Mouse (Mus musculus) MEL (cell line): ENCODE data around the gene Zbtb7a. TPM values are rescaled to one million over a fixed set of nuclear protein-coding genes. Genes with fewer than 3 reads are reported as not detected.

Experiments used
- DNase-seq: peaks from one replicate; pipeline ENCODE4 v3.0.0; 2011; ENCODE audit warnings: low read depth, low spot score
- H3K27ac ChIP-seq: 2 replicates; pipeline ENCODE4 v1.5.1; 2012; ENCODE audit warnings: low read depth, mild to moderate bottlenecking, control low read depth, low read length, moderate library complexity; ENCODE audit not compliant: control insufficient read depth
- H3K27me3 ChIP-seq, 2 experiments: fragments of 150-350 bp in 1 of 2; sonication (generic) in 1 of 2; 2 replicates each; pipeline ENCODE4 v1.6.1; 2012; ENCODE audit warnings: low read length in 2 of 2, mild to moderate bottlenecking in 2 of 2, improper control_type of control experiment in 1 of 2, moderate library complexity in 1 of 2; ENCODE audit not compliant: insufficient read depth in 2 of 2, control insufficient read depth in 1 of 2
- H3K36me3 ChIP-seq, 2 experiments: 2 replicates each; pipeline ENCODE4 v1.6.1; 2012 to 2014; ENCODE audit warnings: low read length in 2 of 2, improper control_type of control experiment in 1 of 2, inconsistent platforms in 1 of 2, mild to moderate bottlenecking in 1 of 2; ENCODE audit not compliant: insufficient read depth in 2 of 2, control insufficient read depth in 1 of 2
- H3K4me1 ChIP-seq, 2 experiments: fragments of 150-350 bp in 1 of 2; sonication (generic) in 1 of 2; 2 replicates each; pipeline ENCODE4 v1.6.1; 2012; ENCODE audit warnings: low read length in 2 of 2, improper control_type of control experiment in 1 of 2, mild to moderate bottlenecking in 1 of 2; ENCODE audit not compliant: insufficient read depth in 2 of 2, control insufficient read depth in 1 of 2
- H3K4me3 ChIP-seq, 2 experiments: fragments of 150-350 bp in 1 of 2; sonication (generic) in 1 of 2; 2 replicates each; pipeline ENCODE4 v1.5.1; 2012; ENCODE audit warnings: low read depth in 2 of 2, low read length in 2 of 2, mild to moderate bottlenecking in 2 of 2, moderate library complexity in 2 of 2, control low read depth in 1 of 2, improper control_type of control experiment in 1 of 2; ENCODE audit not compliant: control insufficient read depth in 1 of 2, insufficient read depth in 1 of 2
- H3K79me2 ChIP-seq: 2 replicates; pipeline ENCODE4 v1.6.1; 2012; ENCODE audit warnings: mild to moderate bottlenecking, low read length, moderate library complexity; ENCODE audit not compliant: control insufficient read depth, poor library complexity, insufficient read depth
- H3K9ac ChIP-seq: 2 replicates; pipeline ENCODE4 v1.6.1; 2012; ENCODE audit warnings: low read depth, mild to moderate bottlenecking, control low read depth, low read length, moderate library complexity; ENCODE audit not compliant: control insufficient read depth, poor library complexity, severe bottlenecking
- H3K9me3 ChIP-seq: fragments of 150-350 bp; sonication (generic); replicated peaks from 2 replicates; pipeline ENCODE4 v1.6.1; 2012; ENCODE audit warnings: mild to moderate bottlenecking, low read length, improper control_type of control experiment, moderate library complexity; ENCODE audit not compliant: insufficient read depth
- CTCF ChIP-seq, 3 experiments: IDR thresholded peaks in 2 of 3; conservative IDR thresholded peaks in 1 of 3; 2 replicates each; pipeline ENCODE4 v1.5.1; 2011 to 2012; ENCODE audit warnings: low read length in 3 of 3, low read depth in 2 of 3, mild to moderate bottlenecking in 2 of 3, improper control_type of control experiment in 1 of 3, inconsistent platforms in 1 of 3, mixed read lengths in 1 of 3, moderate library complexity in 1 of 3; ENCODE audit not compliant: control insufficient read depth in 1 of 3, insufficient read depth in 1 of 3, poor library complexity in 1 of 3, severe bottlenecking in 1 of 3
- ETS1 ChIP-seq: IDR thresholded peaks from 2 replicates; pipeline ENCODE4 v1.6.1; 2012; ENCODE audit warnings: low read depth, mild to moderate bottlenecking, inconsistent platforms, low read length, improper control_type of control experiment, moderate library complexity
- GABPA ChIP-seq: IDR thresholded peaks from 2 replicates; pipeline ENCODE4 v1.6.1; 2012; ENCODE audit warnings: low read depth, mild to moderate bottlenecking, inconsistent platforms, low read length, improper control_type of control experiment, moderate library complexity
- HCFC1 ChIP-seq: IDR thresholded peaks from 2 replicates; pipeline ENCODE4 v1.6.1; 2012; ENCODE audit warnings: low read depth, mild to moderate bottlenecking, inconsistent platforms, low read length, improper control_type of control experiment, moderate library complexity
- KAT2A ChIP-seq: conservative IDR thresholded peaks from 2 replicates; pipeline ENCODE4 v1.6.1; 2012; ENCODE audit warnings: low read depth, low read length, improper control_type of control experiment, inconsistent platforms
- MAFK ChIP-seq: IDR thresholded peaks from 2 replicates; pipeline ENCODE4 v1.6.1; 2011; ENCODE audit warnings: low read depth, mild to moderate bottlenecking, low read length, improper control_type of control experiment, borderline replicate concordance
- MAX ChIP-seq: IDR thresholded peaks from 2 replicates; pipeline ENCODE4 v1.6.1; 2011; ENCODE audit warnings: low read length, improper control_type of control experiment
- MAZ ChIP-seq: IDR thresholded peaks from 2 replicates; pipeline ENCODE4 v1.6.1; 2012; ENCODE audit warnings: low read depth, mild to moderate bottlenecking, inconsistent platforms, low read length, improper control_type of control experiment
- MXI1 ChIP-seq: IDR thresholded peaks from 2 replicates; pipeline ENCODE4 v1.6.1; 2011; ENCODE audit warnings: mild to moderate bottlenecking, low read depth, low read length, improper control_type of control experiment
- MYC ChIP-seq: IDR thresholded peaks from 2 replicates; pipeline ENCODE4 v1.6.1; 2011; ENCODE audit warnings: low read depth, mild to moderate bottlenecking, low read length, improper control_type of control experiment, moderate library complexity
- POLR2A ChIP-seq, 2 experiments: IDR thresholded peaks; 2 replicates each; pipeline ENCODE4 v1.6.1; 2011 to 2012; ENCODE audit warnings: low read length in 2 of 2, mild to moderate bottlenecking in 2 of 2, control low read depth in 1 of 2, improper control_type of control experiment in 1 of 2, low read depth in 1 of 2, moderate library complexity in 1 of 2; ENCODE audit not compliant: control insufficient read depth in 1 of 2, insufficient read depth in 1 of 2, poor library complexity in 1 of 2
- POLR2AphosphoS2 ChIP-seq: IDR thresholded peaks from 2 replicates; pipeline ENCODE4 v1.6.1; 2011; ENCODE audit warnings: low read length, improper control_type of control experiment
- POLR2AphosphoS5 ChIP-seq: IDR thresholded peaks from 2 replicates; pipeline ENCODE4 v1.6.1; 2012; ENCODE audit warnings: low read depth, borderline replicate concordance, mild to moderate bottlenecking, inconsistent platforms, low read length, moderate library complexity, mixed read lengths
- SIN3A ChIP-seq: IDR thresholded peaks from 2 replicates; pipeline ENCODE4 v1.6.1; 2012; ENCODE audit warnings: low read length, improper control_type of control experiment, inconsistent platforms
- TAL1 ChIP-seq: IDR thresholded peaks from 2 replicates; pipeline ENCODE4 v1.6.1; 2012; ENCODE audit warnings: mild to moderate bottlenecking, inconsistent platforms, low read length, moderate library complexity, mixed read lengths
- UBTF ChIP-seq: IDR thresholded peaks from 2 replicates; pipeline ENCODE4 v1.6.1; 2012; ENCODE audit warnings: low read depth, mild to moderate bottlenecking, inconsistent platforms, low read length, improper control_type of control experiment, moderate library complexity, borderline replicate concordance; ENCODE audit not compliant: insufficient read depth
- USF2 ChIP-seq, 2 experiments: IDR thresholded peaks; 2 replicates each; pipeline ENCODE4 v1.6.1; 2011 to 2012; ENCODE audit warnings: improper control_type of control experiment in 2 of 2, low read length in 2 of 2, borderline replicate concordance in 1 of 2, inconsistent platforms in 1 of 2, low read depth in 1 of 2, mild to moderate bottlenecking in 1 of 2; ENCODE audit not compliant: insufficient read depth in 1 of 2
- ZKSCAN1 ChIP-seq: IDR thresholded peaks from 2 replicates; pipeline ENCODE4 v1.6.1; 2012; ENCODE audit warnings: low read depth, mild to moderate bottlenecking, inconsistent platforms, low read length, improper control_type of control experiment, moderate library complexity
- ZMIZ1 ChIP-seq: IDR thresholded peaks from 2 replicates; pipeline ENCODE4 v1.6.1; 2012; ENCODE audit warnings: low read depth, mild to moderate bottlenecking, inconsistent platforms, low read length, improper control_type of control experiment, moderate library complexity
- polyA plus RNA-seq, 2 experiments: library from polyadenylated mRNA; stranded (reverse) in 1 of 2; unstranded in 1 of 2; fragments of >175 nt in 1 of 2; fragments of >200 nt in 1 of 2; gene quantifications; 2 replicates each; pipeline versions ENCODE4 v1.2.1 to v1.2.4; 2012; ENCODE audit warnings: low replicate concordance in 2 of 2, low read depth in 1 of 2; ENCODE audit not compliant: insufficient read length in 2 of 2, insufficient read depth in 1 of 2, missing spikeins in 1 of 2
- total RNA-seq: library from RNA; depleted of rRNA; stranded (reverse); fragments of 300-350 nt; gene quantifications from 2 replicates; pipeline ENCODE4 v1.2.3, GENCODE M21; 2012

The Zbtb7a gene
- total and polyA plus RNA-seq, 3 experiments = 25.3 to 45.4 (median 40.6) TPM

GRCm38 (mm10) chr10:81178927-81179326, 43.9 kb downstream of the Zbtb7a start:
- Histone ChIP-seq H3K9me3 (no peaks in the 10 kb centered on the region), H3K9ac (peak overlapping the region; percentile 94), H3K4me1 (peaks cover 0 to 24% of the 10 kb centered on the region in 2 experiments; a peak in 3 of 4 replicates), H3K36me3 (peaks cover 6 to 12% of the 10 kb centered on the region in 2 experiments), H3K4me3 (peak overlapping the region in 1 of 2 experiments; percentile 80; a peak in 3 of 4 replicates), H3K27ac (peak overlapping the region; percentile 84), H3K27me3 (no peaks in the 10 kb centered on the region), H3K79me2 (peaks cover 42% of the 10 kb centered on the region)
- TF ChIP-seq HCFC1 (no peak), ZKSCAN1 (no peak), USF2 (IDR thresholded peaks at IDR 0.05; ENCODE audit: borderline replicate concordance in 1 of 2, insufficient read depth in 1 of 2, low read depth in 1 of 2, low read length in 2 of 2) (no peak)
- DNase-seq = peak; percentile 17

- peaks cover 0 to 20% of the 10 kb centered on the region in 2 experiments; a peak in 3 of 4 replicates for H3K4me1 ChIP-seq
- peak; percentile 39 for DNase-seq
- H3K27ac ChIP-seq = peak overlapping the region; percentile 84
- H3K9me3 ChIP-seq = no peaks in the 10 kb centered on the region
- peaks cover 44% of the 10 kb centered on the region for H3K79me2 ChIP-seq
- no peaks in the 10 kb centered on the region for H3K27me3 ChIP-seq
- peaks cover 6 to 10% of the 10 kb centered on the region in 2 experiments for H3K36me3 ChIP-seq
- peak overlapping the region in 1 of 2 experiments; percentile 80; a peak in 2 of 4 replicates for H3K4me3 ChIP-seq
- peak overlapping the region; percentile 94 for H3K9ac ChIP-seq
- TF ChIP-seq POLR2A (IDR thresholded peaks at IDR 0.05; ENCODE audit: control insufficient read depth in 1 of 2, insufficient read depth in 1 of 2, low read depth in 1 of 2, low read length in 2 of 2, poor library complexity in 1 of 2) (peak in 1 of 2 experiments; percentile 26; a peak in 2 of 4 replicates), POLR2AphosphoS5 (0 out of 2 replicates have a peak, but pooled peaks have one; percentile 24), ZKSCAN1 (no peak), CTCF (IDR thresholded peaks at IDR 0.05 in 2 of 3, conservative IDR thresholded peaks at IDR 0.05 in 1 of 3; ENCODE audit: control insufficient read depth in 1 of 3, insufficient read depth in 1 of 3, low read depth in 2 of 3, low read length in 3 of 3, poor library complexity in 1 of 3, severe bottlenecking in 1 of 3) (peak; percentile 18 to 43 (median 36); a peak in 5 of 6 replicates), POLR2AphosphoS2 (no peak), MAX (no peak), MXI1 (no peak), ZMIZ1 (no peak), MYC (no peak), GABPA (no peak), SIN3A (no peak), UBTF (no peak), TAL1 (no peak), MAZ (no peak), ETS1 (no peak), KAT2A (no peak), MAFK (no peak), HCFC1 (no peak)
- TF ChIP-seq, all 39 proteins: peak for 3
Measured at GRCm38 (mm10) chr10:81179451-81180342, 44.7 kb downstream of the Zbtb7a start.
